Mouse (Mus musculus): ENCODE results near the gene Rhbdd3. TPM values are rescaled to one million over a fixed set of nuclear protein-coding genes. Genes with fewer than 3 reads are reported as not detected.

Rhbdd3 gene
- total and polyA plus RNA-seq, 3 experiments: 35.9 to 55.7 TPM; not detected in 1

- TF ChIP-seq USF2 (IDR thresholded peaks at IDR 0.05; ENCODE audit: borderline replicate concordance in 1 of 2, insufficient read depth in 1 of 2, low read depth in 1 of 2, low read length in 2 of 2) (no peak), ETS1 (IDR thresholded peaks at IDR 0.05; ENCODE audit: low read depth, low read length) (0 out of 2 replicates have a peak, but pooled peaks have one; percentile 21), TCF12 (IDR thresholded peaks at IDR 0.05; ENCODE audit: low read depth, low read length) (peak; percentile 53; the same call in 1 of the 2 replicates)
These were observed 33.5 kb upstream of the Rhbdd3 start, which contains the start of gene Gas2l1 (continued) for GRCm38 (mm10) chr11:5065056-5065821.

GRCm38 (mm10) chr11:5067063-5067462, 31.7 kb upstream of the Rhbdd3 start:
- peaks cover 6 to 30% of the 10 kb centered on the region in 2 experiments for H3K4me1 ChIP-seq (ENCODE audit: control insufficient read depth in 1 of 2, insufficient read depth in 2 of 2, low read length in 2 of 2)
- H3K9me3 ChIP-seq (replicated peaks; ENCODE audit: insufficient read depth, low read length): no peaks in the 10 kb centered on the region
- no peaks in the 10 kb centered on the region for H3K27me3 ChIP-seq (ENCODE audit: control insufficient read depth in 1 of 2, insufficient read depth in 2 of 2, low read length in 2 of 2)
- TF ChIP-seq MAFK (IDR thresholded peaks at IDR 0.05; ENCODE audit: borderline replicate concordance, low read depth, low read length) (no peak; the same call in 1 of the 2 replicates), CHD1 (IDR thresholded peaks at IDR 0.05; ENCODE audit: low read depth, low read length) (no peak), UBTF (IDR thresholded peaks at IDR 0.05; ENCODE audit: borderline replicate concordance, insufficient read depth, low read depth, low read length) (no peak), RCOR1 (IDR thresholded peaks at IDR 0.05; ENCODE audit: low read depth, low read length) (peak; percentile 28), EP300 (IDR thresholded peaks at IDR 0.05; ENCODE audit: low read depth in 1 of 2, low read length in 2 of 2) (peak; percentile 58 to 74), SIN3A (IDR thresholded peaks at IDR 0.05; ENCODE audit: low read length) (peak; percentile 15; the same call in 1 of the 2 replicates), GATA1 (IDR thresholded peaks at IDR 0.05; ENCODE audit: low read depth, low read length) (peak; percentile 66), TBP (IDR thresholded peaks at IDR 0.05; ENCODE audit: low read depth, low read length) (no peak), MEF2A (IDR thresholded peaks at IDR 0.05; ENCODE audit: extremely low read depth, insufficient replicate concordance, low read depth, low read length, poor library complexity, severe bottlenecking) (no peak), POLR2AphosphoS2 (IDR thresholded peaks at IDR 0.05; ENCODE audit: low read length) (no peak), POLR2A (IDR thresholded peaks at IDR 0.05; ENCODE audit: control insufficient read depth in 1 of 2, insufficient read depth in 1 of 2, low read depth in 1 of 2, low read length in 2 of 2, poor library complexity in 1 of 2) (0 out of 4 replicates have a peak, but pooled peaks of 1 of the 2 experiments have one; percentile 1), TAL1 (IDR thresholded peaks at IDR 0.05; ENCODE audit: low read length) (peak; percentile 87), TCF12 (IDR thresholded peaks at IDR 0.05; ENCODE audit: low read depth, low read length) (peak; percentile 68; the same call in 1 of the 2 replicates), MYC (IDR thresholded peaks at IDR 0.05; ENCODE audit: low read depth, low read length) (no peak), BHLHE40 (IDR thresholded peaks at IDR 0.05; ENCODE audit: borderline replicate concordance, low read depth, low read length) (no peak)
- H3K79me2 ChIP-seq (ENCODE audit: control insufficient read depth, insufficient read depth, low read length, poor library complexity): peaks cover 6% of the 10 kb centered on the region
- no peak overlapping the region for H3K4me3 ChIP-seq (ENCODE audit: control insufficient read depth in 1 of 2, insufficient read depth in 1 of 2, low read depth in 2 of 2, low read length in 2 of 2)
- peaks cover 10 to 28% of the 10 kb centered on the region in 2 experiments for H3K36me3 ChIP-seq (ENCODE audit: control insufficient read depth in 1 of 2, insufficient read depth in 2 of 2, low read length in 2 of 2)
- DNase-seq (ENCODE audit: low read depth, low spot score): peak; percentile 73
- H3K27ac ChIP-seq (ENCODE audit: control insufficient read depth, low read depth, low read length): peak overlapping the region; percentile 9; the same call in 1 of the 2 replicates
- no peak overlapping the region for H3K9ac ChIP-seq (ENCODE audit: control insufficient read depth, low read depth, low read length, poor library complexity, severe bottlenecking)
